Mouse (Mus musculus): Measurements from ENCODE around the gene Prkar1a.

Prkar1a gene

GRCm38 (mm10) chr11:109672396-109672795, 23.2 kb downstream of the Prkar1a start:
- in situ Hi-C loops (cut with MboI, MseI) = loop anchor here in 1 of 2 experiments (5.0 kb wide), 1 partner anchor 75 kb away; no protein-coding TSS in a partner anchor

- in situ Hi-C loops (cut with MboI, MseI) = loop anchor here in 1 of 2 experiments (5.0 kb wide), 1 partner anchor 74 kb away; no protein-coding TSS in a partner anchor
Measured at GRCm38 (mm10) chr11:109672881-109673739, 23.9 kb downstream of the Prkar1a start.

GRCm38 (mm10) chr11:109673741-109674140, 24.5 kb downstream of the Prkar1a start:
- in situ Hi-C loops (cut with MboI, MseI) = loop anchor here in 1 of 2 experiments (5.0 kb wide), 1 partner anchor 74 kb away; no protein-coding TSS in a partner anchor

- in situ Hi-C loops (cut with MboI, MseI) = loop anchor here in 1 of 2 experiments (5.0 kb wide), 1 partner anchor 73 kb away; no protein-coding TSS in a partner anchor
Measured at GRCm38 (mm10) chr11:109674542-109674941, 25.3 kb downstream of the Prkar1a start.

GRCm38 (mm10) chr11:109675208-109675607, 26.0 kb downstream of the Prkar1a start:
- in situ Hi-C loops (cut with MboI, MseI) = loop anchor here (5.0 kb wide), 3 partner anchors 42 to 597 kb away; no protein-coding TSS in a partner anchor

- in situ Hi-C loops (cut with MboI, MseI) = loop anchor here (5.0 kb wide), 3 partner anchors 42 to 597 kb away; no protein-coding TSS in a partner anchor
Measured at GRCm38 (mm10) chr11:109675771-109676170, 26.6 kb downstream of the Prkar1a start.

- in situ Hi-C loops (cut with MboI, MseI) = loop anchor here (5.0 kb wide), 3 partner anchors 41 to 596 kb away; no protein-coding TSS in a partner anchor
Measured at GRCm38 (mm10) chr11:109676621-109677373, 27.6 kb downstream of the Prkar1a start.

- in situ Hi-C loops (cut with MboI, MseI) = loop anchor here (5.0 kb wide), 3 partner anchors 39 to 594 kb away; no protein-coding TSS in a partner anchor
Measured at GRCm38 (mm10) chr11:109678291-109678690, 29.1 kb downstream of the Prkar1a start.

- in situ Hi-C loops (cut with MboI, MseI) = no loop called here
Measured at GRCm38 (mm10) chr11:109680934-109681333, 31.7 kb downstream of the Prkar1a start.

- in situ Hi-C loops (cut with MboI, MseI) = no loop called here
Measured at GRCm38 (mm10) chr11:109681556-109681955, 32.4 kb downstream of the Prkar1a start.

- in situ Hi-C loops (cut with MboI, MseI) = no loop called here
Measured at GRCm38 (mm10) chr11:109682221-109682620, 33.0 kb downstream of the Prkar1a start.

- in situ Hi-C loops (cut with MboI, MseI) = no loop called here
Measured at GRCm38 (mm10) chr11:109689539-109689938, 40.3 kb downstream of the Prkar1a start.

GRCm38 (mm10) chr11:109692737-109693136, 43.5 kb downstream of the Prkar1a start:
- in situ Hi-C loops (cut with MboI, MseI) = no loop called here

- in situ Hi-C loops (cut with MboI, MseI) = no loop called here
Measured at GRCm38 (mm10) chr11:109696519-109696918, 47.3 kb downstream of the Prkar1a start.

GRCm38 (mm10) chr11:109697089-109697643, 48.0 kb downstream of the Prkar1a start:
- in situ Hi-C loops (cut with MboI, MseI) = no loop called here

GRCm38 (mm10) chr11:109698740-109699139, 49.5 kb downstream of the Prkar1a start:
- in situ Hi-C loops (cut with MboI, MseI) = no loop called here

- in situ Hi-C loops (cut with MboI, MseI) = no loop called here
Measured at GRCm38 (mm10) chr11:109699784-109700183, 50.6 kb downstream of the Prkar1a start.

- in situ Hi-C loops (cut with MboI, MseI) = no loop called here
Measured at GRCm38 (mm10) chr11:109700761-109701160, 51.6 kb downstream of the Prkar1a start.

GRCm38 (mm10) chr11:109702031-109702815, 53.0 kb downstream of the Prkar1a start:
- in situ Hi-C loops (cut with MboI, MseI) = no loop called here

GRCm38 (mm10) chr11:109703845-109704244, 54.6 kb downstream of the Prkar1a start:
- in situ Hi-C loops (cut with MboI, MseI) = no loop called here

Data from T-helper 17 cell (primary cell).